Mouse (Mus musculus): ENCODE measurements around the gene Med16.

DNA sequence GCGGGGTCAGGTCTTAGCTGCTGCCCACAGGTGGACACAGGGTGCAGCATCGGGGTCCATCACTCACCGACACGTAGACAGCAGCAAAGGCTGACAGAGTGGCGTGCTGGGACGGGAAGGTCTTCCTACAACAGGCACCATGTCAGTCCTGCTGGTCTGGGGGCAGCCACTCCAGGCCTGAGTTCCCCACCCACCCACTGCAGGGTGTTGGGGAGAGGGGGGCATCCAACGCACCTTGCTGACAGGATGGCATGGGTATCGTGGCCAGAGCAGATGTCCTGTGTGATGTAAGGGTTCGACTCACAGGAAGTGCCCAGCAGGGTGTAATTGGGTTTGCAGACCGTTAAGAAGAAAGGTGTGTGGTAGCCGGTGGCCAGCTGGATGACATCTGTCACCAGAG lies 42.1 kb downstream of the Med16 start:
- TF ChIP-seq POLR2A (IDR thresholded peaks at IDR 0.05; ENCODE audit: control insufficient read depth, low read depth, low read length): no peak
- TF ChIP-seq CTCF (IDR thresholded peaks at IDR 0.05; ENCODE audit: control insufficient read depth, insufficient read depth, insufficient replicate concordance, low read depth, low read length): no peak

Data from testis, adult 2 months (tissue).